Mouse (Mus musculus): ENCODE measurements around the gene Nsun7.

DNA sequence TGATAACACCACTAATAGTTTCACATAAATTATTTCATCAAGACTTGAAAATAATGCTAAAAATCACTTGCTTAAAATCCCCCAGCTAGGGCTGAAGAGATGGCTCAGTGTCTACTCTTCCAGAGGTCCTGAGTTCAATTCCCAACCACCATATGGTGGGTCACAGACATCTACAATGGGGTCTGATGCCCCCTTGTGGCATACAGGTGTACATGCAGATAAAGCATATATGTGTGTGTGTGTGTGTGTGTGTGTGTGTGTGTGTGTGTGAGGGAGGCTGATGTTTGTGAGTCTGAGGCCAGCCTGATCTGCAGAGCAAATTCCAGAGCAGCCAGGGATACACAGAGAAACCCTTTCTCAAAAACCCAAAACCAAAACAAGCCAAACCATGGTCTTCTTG is 17.8 kb upstream of the Nsun7 start:
- TF ChIP-seq CTCF (IDR thresholded peaks at IDR 0.05 in 2 of 3, conservative IDR thresholded peaks at IDR 0.05 in 1 of 3; ENCODE audit: control insufficient read depth in 1 of 3, insufficient read depth in 1 of 3, low read depth in 2 of 3, low read length in 3 of 3, poor library complexity in 1 of 3, severe bottlenecking in 1 of 3) = peak; percentile 32 to 46 (median 41); a peak in 5 of 6 replicates
- no peak for TF ChIP-seq NRF1 (IDR thresholded peaks at IDR 0.05; ENCODE audit: insufficient read depth, low read depth, low read length, poor library complexity, severe bottlenecking)
- no peak for TF ChIP-seq GABPA (IDR thresholded peaks at IDR 0.05; ENCODE audit: low read depth, low read length)
- no peak for TF ChIP-seq GATA1 (IDR thresholded peaks at IDR 0.05; ENCODE audit: low read depth, low read length)
- no peak for TF ChIP-seq POLR2A (IDR thresholded peaks at IDR 0.05; ENCODE audit: control insufficient read depth in 1 of 2, insufficient read depth in 1 of 2, low read depth in 1 of 2, low read length in 2 of 2, poor library complexity in 1 of 2)
- TF ChIP-seq EP300 (IDR thresholded peaks at IDR 0.05; ENCODE audit: low read depth in 1 of 2, low read length in 2 of 2) = no peak
- no peak for TF ChIP-seq USF2 (IDR thresholded peaks at IDR 0.05; ENCODE audit: borderline replicate concordance in 1 of 2, insufficient read depth in 1 of 2, low read depth in 1 of 2, low read length in 2 of 2)
- no peak for TF ChIP-seq TAL1 (IDR thresholded peaks at IDR 0.05; ENCODE audit: low read length)
- TF ChIP-seq CHD1 (IDR thresholded peaks at IDR 0.05; ENCODE audit: low read depth, low read length) = no peak
- TF ChIP-seq MAZ (IDR thresholded peaks at IDR 0.05; ENCODE audit: low read depth, low read length) = no peak

All from MEL (cell line).